9 mouse cellular contexts compared by ENCODE assay signal in genomic region chr13:40729592-40730431, GRCm38 (mm10). TPM values are rescaled to one million over a fixed set of nuclear protein-coding genes. Genes with fewer than 3 reads are reported as not detected.
DNase-seq lines count a peak whose midpoint lies in the region; ATAC-seq lines count a peak whose summit lies in the region.
"Had no signal": no experiment of that assay in that cellular context is flagged by ENCODE, and none has a peak within 500 bp of the region (broad histone marks: within the 10 kb centered on the region; RNA-seq: fewer than 3 reads in every experiment).

No protein-coding gene starts in this region.

- H3K27me3 ChIP-seq in kidney, embryonic 15.5 days: peaks cover 91% of the 10 kb centered on the region
- peaks cover 73% of the 10 kb centered on the region for H3K27me3 ChIP-seq in hindbrain, embryonic 11.5 days (ENCODE audit: control insufficient read depth, insufficient read depth, low read length)
- H3K27me3 ChIP-seq in midbrain, embryonic 16.5 days (ENCODE audit: control insufficient read depth, insufficient read depth, low read depth, low read length): peaks cover 42% of the 10 kb centered on the region

- peak overlapping the region; percentile 53 for H3K4me3 ChIP-seq in kidney, embryonic 15.5 days (replicated peaks)
- H3K4me3 ChIP-seq in hindbrain, embryonic 11.5 days (ENCODE audit: low read depth, low read length): peak overlapping the region; percentile 49
- H3K4me3 ChIP-seq in midbrain, embryonic 16.5 days (ENCODE audit: low read depth, low read length): peak overlapping the region; percentile 35

- H3K9me3 ChIP-seq in kidney, embryonic 15.5 days (replicated peaks): no peaks in the 10 kb centered on the region
- H3K9me3 ChIP-seq in hindbrain, embryonic 11.5 days (ENCODE audit: control insufficient read depth, low read length): no peaks in the 10 kb centered on the region
- no peaks in the 10 kb centered on the region for H3K9me3 ChIP-seq in midbrain, embryonic 16.5 days (replicated peaks; ENCODE audit: control insufficient read depth, low read length, poor library complexity, severe bottlenecking)

- peak overlapping the region; percentile 27 for H3K9ac ChIP-seq in kidney, embryonic 15.5 days
- peak overlapping the region; percentile 70 for H3K9ac ChIP-seq in hindbrain, embryonic 11.5 days (ENCODE audit: low read depth, low read length)
- H3K9ac ChIP-seq in midbrain, embryonic 16.5 days (ENCODE audit: low read depth, low read length): peak overlapping the region; percentile 56; the same call in 1 of the 2 replicates

- peak overlapping the region; percentile 73 for H3K27ac ChIP-seq in kidney, embryonic 15.5 days
- peak overlapping the region; percentile 96 for H3K27ac ChIP-seq in hindbrain, embryonic 11.5 days (ENCODE audit: low read depth, low read length)
- peak overlapping the region; percentile 72 for H3K27ac ChIP-seq in midbrain, embryonic 16.5 days (ENCODE audit: low read length)

- 1% methylated on average over 52 of the region's 52 CpGs for WGBS in kidney, embryonic 15.5 days
- under 1% methylated on average over 52 of the region's 52 CpGs for WGBS in hindbrain, embryonic 11.5 days
- under 1% methylated on average over 52 of the region's 52 CpGs for WGBS in midbrain, embryonic 16.5 days

- H3K4me1 ChIP-seq in kidney, embryonic 15.5 days: peaks cover 39% of the 10 kb centered on the region
- H3K4me1 ChIP-seq in hindbrain, embryonic 11.5 days (replicated peaks; ENCODE audit: control insufficient read depth, insufficient read depth, low read length): no peaks in the 10 kb centered on the region; the same call in 1 of the 2 replicates
- peaks cover 13% of the 10 kb centered on the region for H3K4me1 ChIP-seq in midbrain, embryonic 16.5 days (ENCODE audit: control insufficient read depth, insufficient read depth, low read length)

- no peaks in the 10 kb centered on the region for H3K36me3 ChIP-seq in kidney, embryonic 15.5 days
- H3K36me3 ChIP-seq in hindbrain, embryonic 11.5 days (ENCODE audit: control insufficient read depth, insufficient read depth, low read length): no peaks in the 10 kb centered on the region
- no peaks in the 10 kb centered on the region for H3K36me3 ChIP-seq in midbrain, embryonic 16.5 days (ENCODE audit: control insufficient read depth, insufficient read depth, low read length)

- no peak for ATAC-seq in kidney, embryonic 15.5 days (replicated peaks; ENCODE audit: low FRiP score)
- no peak for ATAC-seq in hindbrain, embryonic 11.5 days (ENCODE audit: low FRiP score)
- no peak for ATAC-seq in midbrain, embryonic 16.5 days
- ATAC-seq in inflammation-experienced regulatory T-cells, adult 6 months: no peak

- peak overlapping the region; percentile 74 for H3K4me2 ChIP-seq in kidney, embryonic 15.5 days
- peak overlapping the region; percentile 43 for H3K4me2 ChIP-seq in hindbrain, embryonic 11.5 days (replicated peaks; ENCODE audit: low read depth, low read length)
- H3K4me2 ChIP-seq in midbrain, embryonic 16.5 days (ENCODE audit: low read length): peak overlapping the region; percentile 39

- no peak for DNase-seq in kidney, adult 11 months
- peak; percentile 68 for DNase-seq in adipocyte (ENCODE audit: low spot score)
- no peak for DNase-seq in hindbrain, embryonic 11.5 days (ENCODE audit: low spot score)
- DNase-seq in layer of hippocampus, adult 18-20 months (ENCODE audit: low spot score in 2 of 2): no peak
- DNase-seq in gastrocnemius, adult 18-20 months (ENCODE audit: low spot score): no peak

RNA-seq across cellular contexts. Expression of gene Tfap2a, which starts 8.4 kb away (rescaled TPM):
- polyA plus RNA-seq in kidney, embryonic 15.5 days (2015; fragmentation: Nextera tagmentation; extraction: Ambion mirVana): 2.8 and 4.1 TPM in 2 replicates
- 15.5 and 20.6 TPM in 2 replicates for polyA plus RNA-seq in hindbrain, embryonic 11.5 days (2014; fragmentation: Nextera tagmentation; extraction: Ambion mirVana)
- 2.3 and 2.8 TPM in 2 replicates for polyA plus RNA-seq in midbrain, embryonic 16.5 days (2015; fragmentation: Nextera tagmentation; extraction: Ambion mirVana)
- under 1 TPM; 0.27 to 0.30 TPM for total RNA-seq in layer of hippocampus, adult 18-20 months (2021)
- not detected for polyA plus RNA-seq in inflammation-experienced regulatory T-cells, adult 6 months (2017; shearing (Covaris generic))
- under 1 TPM in 1 of 2 experiments, not detected in 1; 0.07 TPM for total RNA-seq in gastrocnemius, adult 18-20 months (2021)
- total RNA-seq: liver, adult 2 months had no signal
